Mouse (Mus musculus): ENCODE measurements around the gene Sbf2.

- TF ChIP-seq CTCF (IDR thresholded peaks at IDR 0.05; ENCODE audit: low read depth) = no peak
- TF ChIP-seq EP300 (IDR thresholded peaks at IDR 0.05; ENCODE audit: low read depth) = no peak
Observed at GRCm38 (mm10) chr7:110337601-110338000, 277.1 kb downstream of the Sbf2 start.

Data from heart, postnatal 0 days (tissue).